Mouse (Mus musculus): ENCODE data around the gene Usp30. TPM values are rescaled to one million over a fixed set of nuclear protein-coding genes. Genes with fewer than 3 reads are reported as not detected.

The Usp30 gene
- polyA plus RNA-seq, 1 experiment = 11.2 TPM

DNA sequence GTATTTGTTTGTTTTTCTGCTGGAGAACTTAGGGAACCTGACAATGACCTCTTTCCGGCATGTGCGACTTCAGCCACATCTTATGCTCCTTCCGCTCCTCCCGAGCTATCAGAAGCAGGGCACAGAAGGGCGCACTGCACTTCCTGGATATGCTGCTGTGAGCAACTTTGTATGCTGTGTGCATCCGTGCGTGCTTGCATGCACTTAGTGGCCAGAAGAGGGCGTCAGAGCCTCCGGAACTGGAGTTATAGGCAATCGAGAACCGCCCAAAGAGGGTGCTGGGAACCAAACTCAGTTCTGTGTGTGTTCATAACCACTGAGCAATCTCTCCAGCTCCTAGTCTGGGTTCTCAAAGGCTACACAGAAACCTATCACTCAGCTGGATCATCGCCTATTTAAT lies 34.6 kb upstream of the Usp30 start:
- H3K4me3 ChIP-seq (ENCODE audit: insufficient read depth, poor library complexity, severe bottlenecking) = no peak overlapping the region
- peaks cover 27% of the 10 kb centered on the region for H3K27me3 ChIP-seq (ENCODE audit: control insufficient read depth, insufficient read depth, insufficient read length)
- no peak overlapping the region for H3ac ChIP-seq (ENCODE audit: control insufficient read depth, insufficient read length, low read depth)
- H3K36me3 ChIP-seq (ENCODE audit: control insufficient read depth, insufficient read depth) = no peaks in the 10 kb centered on the region
- H3K79me2 ChIP-seq (ENCODE audit: control insufficient read depth, insufficient read depth) = no peaks in the 10 kb centered on the region
- H3K79me3 ChIP-seq (ENCODE audit: low read depth) = no peaks in the 10 kb centered on the region
- TF ChIP-seq CEBPB (IDR thresholded peaks at IDR 0.05; ENCODE audit: low read depth) = no peak
- no peak for TF ChIP-seq FOSL1 (IDR thresholded peaks at IDR 0.05; ENCODE audit: insufficient read depth, low read length, poor library complexity, severe bottlenecking)
- TF ChIP-seq CTCF (IDR thresholded peaks at IDR 0.05; ENCODE audit: control insufficient read depth, insufficient read depth, insufficient read length) = no peak
- TF ChIP-seq MAX (IDR thresholded peaks at IDR 0.05) = no peak
- no peak for TF ChIP-seq MYOG (IDR thresholded peaks at IDR 0.05; ENCODE audit: control insufficient read depth, extremely low read depth, insufficient read length)
- no peak for TF ChIP-seq USF1 (IDR thresholded peaks at IDR 0.05; ENCODE audit: low read depth)
- no peak for TF ChIP-seq MYOD1 (IDR thresholded peaks at IDR 0.05; ENCODE audit: control insufficient read depth, insufficient read length, low read depth)

DNA sequence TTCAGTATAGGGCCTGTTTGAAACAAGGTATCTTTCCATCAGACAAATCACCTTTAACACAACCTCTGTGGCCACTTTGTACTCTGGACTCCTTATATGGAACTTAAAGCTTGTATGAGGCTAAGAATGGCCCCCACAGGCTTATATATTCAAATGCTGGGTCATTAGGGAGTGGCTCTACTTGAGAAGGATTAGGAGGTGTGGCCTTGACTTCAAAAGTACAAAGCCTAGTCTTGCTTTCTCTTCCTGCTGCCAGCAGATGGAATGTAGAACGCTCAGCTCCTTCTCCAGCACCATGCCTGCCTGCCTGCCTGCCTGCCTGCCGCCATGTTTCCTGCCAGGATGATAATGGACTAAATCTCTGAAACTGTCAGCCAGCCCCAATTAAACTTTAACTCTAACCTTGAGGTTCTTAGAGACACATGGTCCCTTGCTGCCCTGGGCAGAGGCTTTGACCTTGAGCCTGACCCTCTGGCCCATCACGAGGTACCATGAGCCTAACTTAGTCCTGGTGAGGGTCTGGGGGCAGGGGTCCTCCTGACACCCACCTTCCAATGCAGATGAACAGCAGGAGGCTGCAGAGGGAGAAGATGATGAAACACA lies 33.0 kb upstream of the Usp30 start:
- H3K36me3 ChIP-seq (ENCODE audit: control insufficient read depth, insufficient read depth) = no peaks in the 10 kb centered on the region
- no peaks in the 10 kb centered on the region for H3K79me2 ChIP-seq (ENCODE audit: control insufficient read depth, insufficient read depth)
- peaks cover 37% of the 10 kb centered on the region for H3K27me3 ChIP-seq (ENCODE audit: control insufficient read depth, insufficient read depth, insufficient read length)
- H3K79me3 ChIP-seq (ENCODE audit: low read depth) = no peaks in the 10 kb centered on the region
- no peak overlapping the region for H3K4me3 ChIP-seq (ENCODE audit: insufficient read depth, poor library complexity, severe bottlenecking)
- TF ChIP-seq MYOD1 (IDR thresholded peaks at IDR 0.05; ENCODE audit: control insufficient read depth, insufficient read length, low read depth) (no peak), CTCF (IDR thresholded peaks at IDR 0.05; ENCODE audit: control insufficient read depth, insufficient read depth, insufficient read length) (no peak), FOSL1 (IDR thresholded peaks at IDR 0.05; ENCODE audit: insufficient read depth, low read length, poor library complexity, severe bottlenecking) (no peak), MYOG (IDR thresholded peaks at IDR 0.05; ENCODE audit: control insufficient read depth, extremely low read depth, insufficient read length) (no peak), CEBPB (IDR thresholded peaks at IDR 0.05; ENCODE audit: low read depth) (no peak), MAX (IDR thresholded peaks at IDR 0.05) (no peak), USF1 (IDR thresholded peaks at IDR 0.05; ENCODE audit: low read depth) (no peak)
- H3ac ChIP-seq (ENCODE audit: control insufficient read depth, insufficient read length, low read depth) = no peak overlapping the region

DNA sequence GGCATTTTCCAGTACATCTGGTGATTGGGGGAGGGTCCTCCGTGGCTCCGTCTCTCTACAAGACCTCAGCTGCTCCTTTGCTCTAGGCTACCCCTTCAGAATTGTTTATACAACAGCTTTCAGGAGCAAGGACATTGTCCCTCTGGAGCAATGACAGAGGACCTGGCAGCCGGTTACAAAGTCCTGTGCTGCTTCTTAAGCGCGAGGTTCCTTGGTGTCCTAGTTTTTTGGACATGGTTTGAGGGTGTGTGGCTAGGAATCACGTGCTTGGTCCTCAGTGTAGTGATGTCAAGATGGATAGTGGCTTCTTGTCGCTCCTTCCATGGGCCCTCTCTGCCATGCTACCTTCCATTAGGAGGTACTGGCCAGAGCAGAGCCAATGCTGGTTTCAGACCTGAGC lies 30.9 kb upstream of the Usp30 start:
- Histone ChIP-seq H3K79me2 (ENCODE audit: control insufficient read depth, insufficient read depth) (no peaks in the 10 kb centered on the region), H3K4me3 (ENCODE audit: insufficient read depth, poor library complexity, severe bottlenecking) (no peak overlapping the region), H3K27me3 (ENCODE audit: control insufficient read depth, insufficient read depth, insufficient read length) (peaks cover 34% of the 10 kb centered on the region), H3K36me3 (ENCODE audit: control insufficient read depth, insufficient read depth) (no peaks in the 10 kb centered on the region), H3K79me3 (ENCODE audit: low read depth) (no peaks in the 10 kb centered on the region), H3ac (ENCODE audit: control insufficient read depth, insufficient read length, low read depth) (no peak overlapping the region)
- TF ChIP-seq CEBPB (IDR thresholded peaks at IDR 0.05; ENCODE audit: low read depth) (no peak), FOSL1 (IDR thresholded peaks at IDR 0.05; ENCODE audit: insufficient read depth, low read length, poor library complexity, severe bottlenecking) (no peak), MYOG (IDR thresholded peaks at IDR 0.05; ENCODE audit: control insufficient read depth, extremely low read depth, insufficient read length) (no peak), USF1 (IDR thresholded peaks at IDR 0.05; ENCODE audit: low read depth) (no peak), MYOD1 (IDR thresholded peaks at IDR 0.05; ENCODE audit: control insufficient read depth, insufficient read length, low read depth) (no peak), CTCF (IDR thresholded peaks at IDR 0.05; ENCODE audit: control insufficient read depth, insufficient read depth, insufficient read length) (no peak), MAX (IDR thresholded peaks at IDR 0.05) (no peak)

DNA sequence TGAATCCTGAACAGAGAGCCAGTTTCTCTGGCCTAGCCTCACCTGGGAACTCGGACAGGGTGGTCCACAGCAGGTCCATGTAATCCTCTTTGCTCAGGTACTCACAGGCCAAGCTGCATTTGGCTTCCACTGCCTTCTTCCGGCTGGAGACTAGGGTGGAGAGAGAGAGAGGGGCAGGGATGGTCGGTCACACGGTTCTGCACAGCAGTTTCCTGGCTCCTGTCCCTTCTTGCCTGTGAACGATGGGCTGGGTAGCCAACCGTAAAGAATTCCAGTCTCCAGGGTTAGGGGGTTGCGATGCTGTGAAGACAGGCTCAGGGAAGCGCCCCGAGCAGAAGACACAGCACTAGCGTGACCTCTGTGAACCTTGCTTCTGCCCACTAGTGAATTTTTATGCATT lies 30.1 kb upstream of the Usp30 start:
- Histone ChIP-seq H3K4me3 (ENCODE audit: insufficient read depth, poor library complexity, severe bottlenecking) (no peak overlapping the region), H3K79me2 (ENCODE audit: control insufficient read depth, insufficient read depth) (no peaks in the 10 kb centered on the region), H3K79me3 (ENCODE audit: low read depth) (no peaks in the 10 kb centered on the region), H3K36me3 (ENCODE audit: control insufficient read depth, insufficient read depth) (no peaks in the 10 kb centered on the region), H3ac (ENCODE audit: control insufficient read depth, insufficient read length, low read depth) (no peak overlapping the region), H3K27me3 (ENCODE audit: control insufficient read depth, insufficient read depth, insufficient read length) (peaks cover 33% of the 10 kb centered on the region)
- TF ChIP-seq MAX (IDR thresholded peaks at IDR 0.05) = no peak
- TF ChIP-seq USF1 (IDR thresholded peaks at IDR 0.05; ENCODE audit: low read depth) = no peak
- no peak for TF ChIP-seq MYOD1 (IDR thresholded peaks at IDR 0.05; ENCODE audit: control insufficient read depth, insufficient read length, low read depth)
- TF ChIP-seq CEBPB (IDR thresholded peaks at IDR 0.05; ENCODE audit: low read depth) = no peak
- no peak for TF ChIP-seq MYOG (IDR thresholded peaks at IDR 0.05; ENCODE audit: control insufficient read depth, extremely low read depth, insufficient read length)

DNA sequence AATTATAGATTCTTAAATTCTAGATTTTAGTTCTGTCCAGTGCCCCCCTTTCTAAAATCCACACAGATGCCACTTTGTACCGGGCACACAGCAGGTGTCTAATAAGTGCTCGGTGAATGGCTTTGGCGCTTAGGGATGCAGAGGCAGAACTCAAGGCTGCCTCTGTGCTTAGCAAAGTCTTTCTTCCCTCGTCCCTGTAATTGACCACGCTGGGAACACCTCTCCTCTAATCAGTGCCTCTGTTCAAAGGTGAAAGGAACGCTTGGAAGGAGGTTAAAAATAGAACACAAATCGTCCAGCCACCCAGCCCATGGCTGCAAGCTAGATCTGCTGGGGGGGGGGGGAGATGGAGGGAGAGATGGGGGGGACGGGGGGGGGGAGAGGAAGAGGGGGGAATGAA lies 24.8 kb upstream of the Usp30 start:
- Histone ChIP-seq H3K79me2 (ENCODE audit: control insufficient read depth, insufficient read depth) (no peaks in the 10 kb centered on the region), H3ac (ENCODE audit: control insufficient read depth, insufficient read length, low read depth) (no peak overlapping the region), H3K4me3 (ENCODE audit: insufficient read depth, poor library complexity, severe bottlenecking) (no peak overlapping the region), H3K27me3 (ENCODE audit: control insufficient read depth, insufficient read depth, insufficient read length) (peaks cover 15% of the 10 kb centered on the region), H3K79me3 (ENCODE audit: low read depth) (no peaks in the 10 kb centered on the region), H3K36me3 (ENCODE audit: control insufficient read depth, insufficient read depth) (no peaks in the 10 kb centered on the region)
- TF ChIP-seq MAX (IDR thresholded peaks at IDR 0.05) (no peak), FOSL1 (IDR thresholded peaks at IDR 0.05; ENCODE audit: insufficient read depth, low read length, poor library complexity, severe bottlenecking) (no peak), USF1 (IDR thresholded peaks at IDR 0.05; ENCODE audit: low read depth) (no peak), MYOD1 (IDR thresholded peaks at IDR 0.05; ENCODE audit: control insufficient read depth, insufficient read length, low read depth) (no peak), CTCF (IDR thresholded peaks at IDR 0.05; ENCODE audit: control insufficient read depth, insufficient read depth, insufficient read length) (no peak), CEBPB (IDR thresholded peaks at IDR 0.05; ENCODE audit: low read depth) (no peak), MYOG (IDR thresholded peaks at IDR 0.05; ENCODE audit: control insufficient read depth, extremely low read depth, insufficient read length) (no peak)

DNA sequence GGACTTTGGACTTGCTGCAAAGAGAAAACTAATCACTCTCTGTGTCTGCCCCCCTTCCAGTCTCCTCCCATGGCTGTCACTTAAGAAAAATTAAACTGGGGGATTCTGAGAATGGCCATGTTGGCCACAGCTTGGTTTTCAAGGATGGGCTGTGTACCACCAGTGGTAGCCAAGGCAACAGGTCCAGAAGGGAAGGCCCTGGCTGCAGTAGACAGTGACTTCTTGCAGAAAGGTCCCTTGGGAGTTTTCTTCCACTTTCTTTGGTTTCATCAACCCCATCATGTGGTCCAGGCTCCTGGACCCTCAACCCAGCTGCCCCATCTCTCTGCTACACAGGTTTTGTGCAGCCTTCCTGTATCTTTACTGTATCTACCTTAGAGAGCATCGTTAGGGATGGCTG lies 24.4 kb upstream of the Usp30 start:
- Histone ChIP-seq H3K27me3 (ENCODE audit: control insufficient read depth, insufficient read depth, insufficient read length) (peaks cover 11% of the 10 kb centered on the region), H3K36me3 (ENCODE audit: control insufficient read depth, insufficient read depth) (no peaks in the 10 kb centered on the region), H3K79me2 (ENCODE audit: control insufficient read depth, insufficient read depth) (no peaks in the 10 kb centered on the region), H3ac (ENCODE audit: control insufficient read depth, insufficient read length, low read depth) (no peak overlapping the region), H3K4me3 (ENCODE audit: insufficient read depth, poor library complexity, severe bottlenecking) (no peak overlapping the region), H3K79me3 (ENCODE audit: low read depth) (no peaks in the 10 kb centered on the region)
- TF ChIP-seq USF1 (IDR thresholded peaks at IDR 0.05; ENCODE audit: low read depth) = no peak
- no peak for TF ChIP-seq MYOG (IDR thresholded peaks at IDR 0.05; ENCODE audit: control insufficient read depth, extremely low read depth, insufficient read length)
- no peak for TF ChIP-seq CTCF (IDR thresholded peaks at IDR 0.05; ENCODE audit: control insufficient read depth, insufficient read depth, insufficient read length)
- no peak for TF ChIP-seq FOSL1 (IDR thresholded peaks at IDR 0.05; ENCODE audit: insufficient read depth, low read length, poor library complexity, severe bottlenecking)
- no peak for TF ChIP-seq MYOD1 (IDR thresholded peaks at IDR 0.05; ENCODE audit: control insufficient read depth, insufficient read length, low read depth)
- no peak for TF ChIP-seq MAX (IDR thresholded peaks at IDR 0.05)
- no peak for TF ChIP-seq CEBPB (IDR thresholded peaks at IDR 0.05; ENCODE audit: low read depth)

Data from C2C12 (cell line).